Mouse (Mus musculus): ENCODE measurements around the gene Gm44965. TPM values are rescaled to one million over a fixed set of nuclear protein-coding genes. Genes with fewer than 3 reads are reported as not detected.

Gene Gm44965
- polyA plus RNA-seq, 1 experiment from 2014 or later: not detected

GRCm38 (mm10) chr6:48591221-48591845, 2.4 kb upstream of the Gm44965 start:
- Histone ChIP-seq H3K4me3 (no peak overlapping the region), H3K4me2 (replicated peaks) (no peak overlapping the region), H3K9me3 (replicated peaks) (peaks cover 3% of the 10 kb centered on the region), H3K27ac (no peak overlapping the region), H3K36me3 (peaks cover 9% of the 10 kb centered on the region), H3K9ac (no peak overlapping the region), H3K4me1 (peaks cover 18% of the 10 kb centered on the region), H3K27me3 (no peaks in the 10 kb centered on the region)
- no peak for ATAC-seq (ENCODE audit: low FRiP score)
- 83% methylated on average over 3 of the region's 3 CpGs for WGBS

DNA sequence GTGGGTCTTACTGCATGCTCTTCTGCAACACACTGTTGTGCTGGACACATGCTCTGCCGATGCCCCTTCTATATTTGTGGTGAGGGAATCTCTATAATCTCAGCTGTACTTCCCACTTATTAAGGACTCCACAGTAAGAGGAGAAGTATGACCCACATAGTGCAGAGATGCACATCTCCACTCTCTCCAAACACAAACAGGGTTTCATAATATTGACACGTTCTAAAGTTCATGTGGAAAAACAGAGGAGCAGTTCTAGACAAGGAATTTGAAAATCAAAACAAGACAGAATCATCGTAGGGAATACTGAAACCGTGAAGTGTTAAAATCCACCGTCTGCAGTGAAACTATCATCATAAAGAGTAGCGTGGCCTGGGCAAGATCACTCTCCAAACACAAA, 1.9 kb upstream of the Gm44965 start:
- Histone ChIP-seq H3K9me3 (replicated peaks) (peaks cover 9% of the 10 kb centered on the region), H3K4me1 (peaks cover 18% of the 10 kb centered on the region), H3K36me3 (peaks cover 15% of the 10 kb centered on the region), H3K4me2 (replicated peaks) (no peak overlapping the region), H3K9ac (no peak overlapping the region), H3K4me3 (no peak overlapping the region), H3K27me3 (no peaks in the 10 kb centered on the region), H3K27ac (no peak overlapping the region)
- WGBS: 91% methylated on average over 6 of the region's 6 CpGs
- ATAC-seq (ENCODE audit: low FRiP score): no peak

DNA sequence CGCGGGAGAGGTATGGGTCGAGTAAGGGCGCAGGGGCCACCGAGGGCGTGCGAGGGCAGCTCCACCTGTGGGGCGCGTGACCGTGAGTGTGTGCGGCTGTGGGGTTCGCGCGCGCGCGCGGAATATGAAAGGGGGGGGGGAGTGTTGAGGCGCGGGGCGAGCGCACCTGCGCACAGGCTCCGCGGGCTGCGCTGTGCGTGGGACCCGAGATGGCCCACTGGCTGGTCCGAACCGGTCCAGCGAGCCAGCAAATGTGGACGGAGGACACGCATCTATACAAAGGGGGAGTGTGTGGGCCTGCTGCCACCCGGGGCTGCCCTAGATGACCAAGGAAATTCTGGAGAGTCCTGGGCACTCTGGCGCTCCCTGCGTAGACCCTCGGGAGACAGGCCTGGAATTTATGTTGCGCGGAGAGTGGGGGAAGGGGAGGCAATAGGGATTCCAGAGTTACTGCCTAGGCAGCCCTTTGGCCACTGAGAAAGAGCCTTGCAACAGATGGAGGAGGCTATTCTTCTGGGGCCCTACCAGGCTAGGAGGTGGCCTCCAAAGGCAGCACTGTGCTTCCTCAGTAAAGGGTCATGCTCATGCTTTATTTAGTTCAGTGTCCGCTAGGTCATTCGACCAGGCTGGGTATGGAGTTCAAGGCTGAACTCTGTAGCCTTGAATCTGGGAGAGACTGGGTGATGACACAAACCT, 450 bp downstream of the Gm44965 start:
- peak overlapping the region; percentile 72 for H3K4me2 ChIP-seq (replicated peaks)
- peak overlapping the region; percentile 88 for H3K27ac ChIP-seq
- H3K9ac ChIP-seq: peak overlapping the region; percentile 90
- peak overlapping the region; percentile 64 for H3K4me3 ChIP-seq
- under 1% methylated on average over 41 of the region's 41 CpGs for WGBS
- peaks cover 38% of the 10 kb centered on the region for H3K36me3 ChIP-seq
- H3K9me3 ChIP-seq (replicated peaks): peaks cover 20% of the 10 kb centered on the region
- H3K4me1 ChIP-seq: peaks cover 18% of the 10 kb centered on the region
- ATAC-seq (ENCODE audit: low FRiP score): peak; percentile 69
- H3K27me3 ChIP-seq: no peaks in the 10 kb centered on the region

- Histone ChIP-seq H3K27ac (0 out of 2 replicates have a peak overlapping the region, but pooled peaks have one; percentile 88), H3K36me3 (peaks cover 45% of the 10 kb centered on the region), H3K4me3 (peak overlapping the region; percentile 64; the same call in 1 of the 2 replicates), H3K4me1 (peaks cover 18% of the 10 kb centered on the region), H3K9ac (peak overlapping the region; percentile 90), H3K27me3 (no peaks in the 10 kb centered on the region), H3K4me2 (replicated peaks) (peak overlapping the region; percentile 72), H3K9me3 (replicated peaks) (peaks cover 20% of the 10 kb centered on the region)
- no peak for ATAC-seq (ENCODE audit: low FRiP score)
- 59% methylated on average over 1 of the region's 1 CpGs for WGBS
These were observed 1.5 kb downstream of the Gm44965 start for GRCm38 (mm10) chr6:48595278-48595677.

DNA sequence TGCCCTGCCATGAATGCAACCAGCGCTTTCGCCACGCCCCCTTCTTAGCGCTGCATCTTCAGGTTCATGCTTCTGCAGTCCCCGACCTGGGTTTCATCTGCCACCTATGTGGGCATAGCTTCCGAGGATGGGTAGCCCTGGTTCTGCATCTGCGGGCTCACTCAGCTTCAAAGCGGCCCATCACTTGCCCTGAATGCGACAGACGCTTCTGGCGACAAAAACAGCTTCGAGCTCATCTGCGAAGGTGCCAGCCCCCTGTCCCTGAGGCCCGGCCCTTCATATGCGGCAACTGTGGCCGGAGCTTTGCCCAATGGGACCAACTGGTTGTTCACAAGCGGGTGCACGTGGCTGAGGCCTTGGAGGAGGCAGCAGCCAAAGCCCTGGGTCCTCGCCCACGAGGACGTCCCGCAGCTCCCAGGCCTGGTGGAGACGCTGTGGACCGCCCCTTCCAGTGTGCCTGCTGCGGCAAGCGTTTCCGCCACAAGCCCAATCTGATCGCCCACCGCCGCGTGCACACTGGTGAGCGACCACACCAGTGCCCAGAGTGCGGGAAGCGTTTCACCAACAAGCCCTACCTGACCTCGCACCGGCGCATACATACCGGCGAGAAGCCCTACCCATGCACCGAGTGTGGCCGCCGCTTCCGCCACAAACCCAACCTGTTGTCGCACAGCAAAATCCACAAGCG, 2.9 kb downstream of the Gm44965 start:
- Histone ChIP-seq H3K27me3 (no peaks in the 10 kb centered on the region), H3K4me2 (replicated peaks) (no peak overlapping the region), H3K4me3 (no peak overlapping the region), H3K27ac (no peak overlapping the region), H3K9me3 (replicated peaks) (peaks cover 20% of the 10 kb centered on the region), H3K36me3 (peaks cover 45% of the 10 kb centered on the region), H3K9ac (no peak overlapping the region), H3K4me1 (peaks cover 25% of the 10 kb centered on the region)
- ATAC-seq (ENCODE audit: low FRiP score): no peak
- 96% methylated on average over 45 of the region's 45 CpGs for WGBS

DNA sequence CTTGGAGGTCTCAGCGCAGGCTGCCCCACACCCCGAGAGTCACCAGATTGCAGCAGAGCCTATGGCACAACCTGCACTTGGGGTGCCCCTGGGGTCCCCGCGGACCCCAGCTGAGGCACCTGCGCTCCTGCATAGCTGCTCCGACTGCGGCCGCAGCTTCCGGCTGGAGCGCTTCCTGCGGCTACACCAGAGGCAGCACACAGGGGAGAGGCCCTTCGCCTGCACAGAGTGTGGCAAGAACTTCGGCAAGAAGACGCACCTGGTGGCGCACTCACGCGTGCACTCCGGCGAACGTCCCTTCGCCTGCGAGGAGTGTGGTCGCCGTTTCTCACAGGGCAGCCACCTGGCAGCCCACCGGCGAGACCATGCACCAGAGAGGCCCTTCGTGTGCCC, 3.5 kb downstream of the Gm44965 start:
- Histone ChIP-seq H3K27ac (no peak overlapping the region), H3K4me1 (peaks cover 25% of the 10 kb centered on the region), H3K9me3 (replicated peaks) (peaks cover 20% of the 10 kb centered on the region), H3K9ac (no peak overlapping the region), H3K36me3 (peaks cover 45% of the 10 kb centered on the region), H3K4me3 (no peak overlapping the region), H3K27me3 (no peaks in the 10 kb centered on the region), H3K4me2 (replicated peaks) (no peak overlapping the region)
- no peak for ATAC-seq (ENCODE audit: low FRiP score)
- WGBS: 96% methylated on average over 27 of the region's 27 CpGs

DNA sequence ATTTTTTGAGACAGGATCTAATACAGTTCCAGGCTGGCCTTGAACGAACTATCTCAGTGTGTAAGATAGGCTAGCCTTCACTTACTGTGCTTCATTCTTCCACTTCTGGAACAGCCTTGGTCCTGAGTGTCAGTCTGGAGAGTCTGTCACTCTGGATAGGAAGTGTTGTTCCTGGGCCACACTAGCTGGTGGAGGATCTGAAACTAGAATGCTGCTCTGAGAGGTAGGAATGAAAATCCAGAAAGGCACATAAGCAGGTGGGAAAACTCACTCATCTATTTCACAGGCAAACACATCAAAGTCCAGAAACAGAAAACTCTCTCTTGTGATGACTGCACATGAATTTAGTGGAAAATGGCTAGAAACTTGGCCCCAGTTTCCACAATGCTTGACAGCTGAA, 6.9 kb downstream of the Gm44965 start:
- Histone ChIP-seq H3K36me3 (peaks cover 46% of the 10 kb centered on the region), H3K27me3 (no peaks in the 10 kb centered on the region), H3K4me2 (replicated peaks) (no peak overlapping the region), H3K9me3 (replicated peaks) (peaks cover 20% of the 10 kb centered on the region), H3K4me3 (no peak overlapping the region), H3K4me1 (peaks cover 13% of the 10 kb centered on the region), H3K9ac (no peak overlapping the region), H3K27ac (0 out of 2 replicates have a peak overlapping the region, but pooled peaks have one; percentile 85)
- WGBS: 84% methylated on average over 1 of the region's 1 CpGs
- no peak for ATAC-seq (ENCODE audit: low FRiP score)

DNA sequence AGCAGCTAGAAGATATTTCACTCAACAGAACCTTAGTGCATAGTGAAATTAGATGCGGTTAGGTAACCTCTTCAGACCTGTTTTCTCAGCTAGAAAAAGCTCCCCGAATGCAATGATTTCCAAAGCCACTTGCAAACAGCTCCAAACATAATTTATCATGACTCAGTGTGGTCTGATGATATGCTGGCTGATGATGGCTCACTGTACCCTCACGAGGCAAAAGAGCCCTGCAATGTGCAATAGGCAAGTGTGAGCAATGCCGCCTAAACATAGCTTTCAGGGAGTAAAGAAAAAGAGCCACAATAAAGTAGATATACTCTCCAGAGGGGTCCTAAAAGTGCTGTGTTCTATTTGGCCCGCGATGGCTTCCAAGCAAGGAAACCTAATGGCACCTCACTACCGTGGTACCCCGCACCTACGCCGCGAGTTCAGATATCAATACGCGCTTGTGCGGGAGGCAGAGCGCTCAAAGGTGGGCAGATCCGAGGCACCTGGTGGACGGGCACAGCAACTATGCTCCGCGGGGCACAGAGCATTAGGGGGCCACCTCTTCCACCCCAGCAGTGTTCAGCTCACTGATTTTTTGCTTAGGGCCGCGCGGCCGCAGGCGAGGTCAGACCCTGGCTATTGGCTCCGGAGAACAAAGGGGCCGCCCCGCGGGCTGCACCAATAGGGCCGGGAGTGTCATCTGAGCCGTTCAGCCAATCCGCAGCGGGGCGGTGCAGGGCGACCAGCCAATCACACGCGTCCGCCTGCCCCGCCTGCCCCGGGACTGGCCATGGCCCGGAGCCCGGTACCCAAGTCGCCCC, 7.7 kb downstream of the Gm44965 start, which contains the start of gene Zfp775:
Zfp775 (plus strand) TSS at position 793 of the 809 bp plus-strand sequence.
- Histone ChIP-seq H3K36me3 (peaks cover 38% of the 10 kb centered on the region), H3K27ac (peak within 1 kb of the TSS; percentile 85), H3K27me3 (no peaks in the 10 kb centered on the region), H3K9me3 (replicated peaks) (peaks cover 15% of the 10 kb centered on the region), H3K4me2 (replicated peaks) (peak within 1 kb of the TSS; percentile 84), H3K9ac (peak within 1 kb of the TSS; percentile 89), H3K4me3 (peak within 1 kb of the TSS; percentile 62), H3K4me1 (peaks cover 13% of the 10 kb centered on the region)
- peak; percentile 100 for ATAC-seq (ENCODE audit: low FRiP score)
- WGBS: 5% methylated on average over 42 of the region's 42 CpGs

DNA sequence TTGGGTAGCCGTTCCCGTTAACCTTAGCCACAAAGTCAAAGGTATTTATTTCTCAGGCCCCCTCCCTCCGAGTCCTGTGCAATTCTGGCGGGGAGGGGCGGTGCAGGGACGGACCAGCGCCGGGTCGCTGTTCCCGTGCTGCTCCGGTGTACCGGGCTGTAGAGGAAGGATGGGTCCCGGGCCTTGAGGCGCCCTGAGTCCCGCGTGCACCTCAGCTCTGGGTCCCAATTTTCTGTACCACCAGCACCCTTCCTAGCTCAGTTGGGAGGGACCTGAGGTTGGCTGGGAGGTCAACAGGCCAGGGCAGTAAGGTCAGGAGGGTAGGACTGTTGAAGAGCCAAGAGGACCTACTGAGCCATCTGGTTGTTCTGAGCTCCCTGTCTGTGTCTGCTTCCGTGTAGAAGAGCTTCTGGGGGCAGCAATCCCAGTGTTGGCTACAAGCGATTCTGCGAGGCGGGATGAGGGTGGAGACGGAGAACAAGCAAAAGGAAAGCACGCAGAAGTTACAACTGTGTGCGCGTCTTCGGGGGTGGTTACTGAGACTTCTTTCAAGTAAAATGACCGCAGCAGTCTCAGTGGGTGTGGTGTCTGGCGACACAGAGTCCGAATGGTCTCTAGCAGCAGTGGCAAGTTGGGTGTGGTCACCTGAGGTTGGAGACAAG, 8.5 kb downstream of the Gm44965 start:
- peak; percentile 89 for ATAC-seq (ENCODE audit: low FRiP score)
- H3K4me3 ChIP-seq: peak overlapping the region; percentile 62
- 3% methylated on average over 28 of the region's 28 CpGs for WGBS

DNA sequence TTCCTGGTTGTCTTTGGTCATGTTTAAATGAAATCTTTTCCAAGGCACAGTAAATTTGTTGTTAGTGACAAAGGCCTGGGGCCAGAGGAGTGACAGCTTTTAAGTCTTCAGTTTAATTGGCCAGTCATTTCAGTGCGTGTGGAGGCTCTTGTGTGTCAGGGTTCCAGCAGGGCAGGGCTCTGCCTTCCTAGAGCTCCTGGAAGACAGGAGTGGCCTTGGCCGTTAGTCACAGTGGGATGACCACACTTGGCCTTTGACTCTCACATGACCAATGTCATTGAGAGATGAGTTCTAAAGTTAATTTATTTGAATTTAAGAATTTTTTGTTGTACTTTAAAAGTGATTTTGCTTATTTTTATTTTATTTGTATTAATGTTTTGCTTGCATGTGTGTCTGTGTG, 14.4 kb downstream of the Gm44965 start:
- no peaks in the 10 kb centered on the region for H3K9me3 ChIP-seq (replicated peaks)
- 70% methylated on average over 2 of the region's 2 CpGs for WGBS
- 0 out of 2 replicates have a peak, but pooled peaks cover 3% of the 10 kb centered on the region for H3K4me1 ChIP-seq
- H3K4me3 ChIP-seq: no peak overlapping the region
- H3K9ac ChIP-seq: no peak overlapping the region
- H3K27ac ChIP-seq: no peak overlapping the region
- no peak overlapping the region for H3K4me2 ChIP-seq (replicated peaks)
- H3K27me3 ChIP-seq: no peaks in the 10 kb centered on the region
- no peak for ATAC-seq (ENCODE audit: low FRiP score)
- H3K36me3 ChIP-seq: peaks cover 13% of the 10 kb centered on the region

More for the DNA sequence above, 8.5 kb downstream of the Gm44965 start:
- Histone ChIP-seq H3K9ac (peak overlapping the region; percentile 89), H3K9me3 (replicated peaks) (peaks cover 8% of the 10 kb centered on the region), H3K36me3 (peaks cover 30% of the 10 kb centered on the region), H3K4me1 (peaks cover 13% of the 10 kb centered on the region), H3K27ac (peak overlapping the region; percentile 85), H3K4me2 (replicated peaks) (peak overlapping the region; percentile 84), H3K27me3 (no peaks in the 10 kb centered on the region)

- Histone ChIP-seq H3K27ac (no peak overlapping the region), H3K9ac (no peak overlapping the region), H3K27me3 (no peaks in the 10 kb centered on the region), H3K4me2 (replicated peaks) (no peak overlapping the region), H3K36me3 (peaks cover 27% of the 10 kb centered on the region), H3K4me1 (0 out of 2 replicates have a peak, but pooled peaks cover 3% of the 10 kb centered on the region), H3K9me3 (replicated peaks) (no peaks in the 10 kb centered on the region), H3K4me3 (no peak overlapping the region)
- no peak for ATAC-seq (ENCODE audit: low FRiP score)
- WGBS: 46% methylated on average over 5 of the region's 7 CpGs
These were observed 15.8 kb downstream of the Gm44965 start for GRCm38 (mm10) chr6:48609512-48609911.
